Mouse (Mus musculus) heart, embryonic 14.5 days (tissue): Measurements from ENCODE around the gene Frmpd4. TPM values are rescaled to one million over a fixed set of nuclear protein-coding genes. Genes with fewer than 3 reads are reported as not detected.

Experiments used
- ATAC-seq: fragments of 200-750 bp; cut with Nextera tagmentation; 2 replicates; pipeline ENCODE4 v1.8.0; 2017; ENCODE audit warnings: low read depth, moderate TSS enrichment; ENCODE audit not compliant: insufficient number of reproducible peaks, insufficient read depth, low FRiP score
- H3K27ac ChIP-seq, 2 experiments: fragments of 200-500 bp in 1 of 2; fragments of 300-500 bp in 1 of 2; sonication (generic) in 1 of 2; replicated peaks in 1 of 2; 2 replicates each; pipeline ENCODE4 v1.5.1; 2012 to 2014; ENCODE audit warnings: low read depth in 2 of 2, low read length in 2 of 2, control low read depth in 1 of 2, mild to moderate bottlenecking in 1 of 2, mixed read lengths in 1 of 2; ENCODE audit not compliant: control insufficient read depth in 1 of 2, insufficient read depth in 1 of 2
- H3K27me3 ChIP-seq: fragments of 300-500 bp; sonication (generic); 2 replicates; pipeline ENCODE4 v1.6.1; 2014; ENCODE audit warnings: mild to moderate bottlenecking, low read length, control low read depth; ENCODE audit not compliant: control insufficient read depth, insufficient read depth
- H3K36me3 ChIP-seq: fragments of 300-500 bp; sonication (generic); 2 replicates; pipeline ENCODE4 v1.6.1; 2014; ENCODE audit warnings: mild to moderate bottlenecking, control low read depth, low read length, mixed read lengths; ENCODE audit not compliant: control insufficient read depth, insufficient read depth
- H3K4me1 ChIP-seq, 2 experiments: fragments of 200-500 bp in 1 of 2; fragments of 300-500 bp in 1 of 2; sonication (generic) in 1 of 2; 2 replicates each; pipeline ENCODE4 v1.6.1; 2012 to 2014; ENCODE audit warnings: low read length in 2 of 2, control low read depth in 1 of 2, mixed read lengths in 1 of 2; ENCODE audit not compliant: control insufficient read depth in 2 of 2, insufficient read depth in 2 of 2
- H3K4me2 ChIP-seq: fragments of 300-500 bp; sonication (generic); 2 replicates; pipeline ENCODE4 v1.6.1; 2014; ENCODE audit warnings: mild to moderate bottlenecking, low read length
- H3K4me3 ChIP-seq, 2 experiments: fragments of 200-500 bp in 1 of 2; fragments of 300-500 bp in 1 of 2; sonication (generic) in 1 of 2; 2 replicates each; pipeline ENCODE4 v1.5.1; 2012 to 2014; ENCODE audit warnings: low read length in 2 of 2, mild to moderate bottlenecking in 2 of 2, control low read depth in 1 of 2, low read depth in 1 of 2, moderate library complexity in 1 of 2; ENCODE audit not compliant: control insufficient read depth in 1 of 2, insufficient read depth in 1 of 2
- H3K9ac ChIP-seq: fragments of 300-500 bp; sonication (generic); 2 replicates; pipeline ENCODE4 v1.6.1; 2014; ENCODE audit warnings: mild to moderate bottlenecking, low read length
- H3K9me3 ChIP-seq: fragments of 300-500 bp; sonication (generic); 2 replicates; pipeline ENCODE4 v1.6.1; 2016; ENCODE audit warnings: low read length, control low read depth; ENCODE audit not compliant: control insufficient read depth
- WGBS: fragments of 180-500 bp; shearing (Covaris S2); extraction: QIAGEN DNeasy Blood & Tissue Kit; methylation state at CpG from one replicate; pipeline ENCODE4 v1.1.7; 2014; 5-methylcytosine and 5-hydroxymethylcytosine counted together
- polyA plus RNA-seq: library from polyadenylated mRNA; unstranded; fragments of >200 nt; fragmentation: Nextera tagmentation; extraction: Ambion mirVana; gene quantifications from 2 replicates; pipeline ENCODE4 v1.2.1, GENCODE M21; 2014

Frmpd4 gene
- polyA plus RNA-seq, 1 experiment from 2014 or later, result not detected

- H3K27ac ChIP-seq, result no peak overlapping the region
- H3K9me3 ChIP-seq, result no peaks in the 10 kb centered on the region
- no peaks in the 10 kb centered on the region for H3K36me3 ChIP-seq
- 8% methylated on average over 1 of the region's 1 CpGs for WGBS
- H3K4me2 ChIP-seq, result no peak overlapping the region
- no peak for ATAC-seq
- H3K4me3 ChIP-seq, result no peak overlapping the region
- no peak overlapping the region for H3K9ac ChIP-seq
- no peaks in the 10 kb centered on the region for H3K4me1 ChIP-seq
- H3K27me3 ChIP-seq, result no peaks in the 10 kb centered on the region
Measured at GRCm38 (mm10) chrX:168310143-168310542, 266.9 kb downstream of the Frmpd4 start.

- Histone ChIP-seq H3K27me3 (no peaks in the 10 kb centered on the region), H3K36me3 (no peaks in the 10 kb centered on the region), H3K4me3 (no peak overlapping the region), H3K4me1 (no peaks in the 10 kb centered on the region), H3K4me2 (no peak overlapping the region), H3K9ac (no peak overlapping the region), H3K9me3 (no peaks in the 10 kb centered on the region), H3K27ac (no peak overlapping the region)
- 80% methylated on average over 3 of the region's 3 CpGs for WGBS
- ATAC-seq, result no peak
Measured at GRCm38 (mm10) chrX:168292506-168292905, 284.5 kb downstream of the Frmpd4 start.

GRCm38 (mm10) chrX:168207034-168207433 lies 370.0 kb downstream of the Frmpd4 start:
- H3K9ac ChIP-seq, result no peak overlapping the region
- no peaks in the 10 kb centered on the region for H3K4me1 ChIP-seq
- H3K27me3 ChIP-seq, result no peaks in the 10 kb centered on the region
- H3K27ac ChIP-seq, result no peak overlapping the region
- H3K9me3 ChIP-seq, result no peaks in the 10 kb centered on the region
- WGBS, result 68% methylated on average over 3 of the region's 3 CpGs
- no peak overlapping the region for H3K4me3 ChIP-seq
- ATAC-seq, result no peak
- H3K4me2 ChIP-seq, result no peak overlapping the region
- no peaks in the 10 kb centered on the region for H3K36me3 ChIP-seq

GRCm38 (mm10) chrX:168191944-168192343 lies 385.1 kb downstream of the Frmpd4 start:
- Histone ChIP-seq H3K4me2 (no peak overlapping the region), H3K4me3 (no peak overlapping the region), H3K4me1 (no peaks in the 10 kb centered on the region), H3K9me3 (no peaks in the 10 kb centered on the region), H3K27ac (no peak overlapping the region), H3K9ac (no peak overlapping the region), H3K36me3 (no peaks in the 10 kb centered on the region), H3K27me3 (no peaks in the 10 kb centered on the region)
- ATAC-seq, result no peak
- 42% methylated on average over 1 of the region's 1 CpGs for WGBS

GRCm38 (mm10) chrX:168189563-168189962 lies 387.5 kb downstream of the Frmpd4 start:
- no peak overlapping the region for H3K4me3 ChIP-seq
- no peaks in the 10 kb centered on the region for H3K9me3 ChIP-seq
- no peak overlapping the region for H3K9ac ChIP-seq
- 77% methylated on average over 8 of the region's 8 CpGs for WGBS
- H3K27me3 ChIP-seq, result no peaks in the 10 kb centered on the region
- no peaks in the 10 kb centered on the region for H3K4me1 ChIP-seq
- ATAC-seq, result no peak
- no peaks in the 10 kb centered on the region for H3K36me3 ChIP-seq
- no peak overlapping the region for H3K4me2 ChIP-seq
- H3K27ac ChIP-seq, result no peak overlapping the region

GRCm38 (mm10) chrX:168163001-168163400 lies 414.0 kb downstream of the Frmpd4 start:
- Histone ChIP-seq H3K9ac (no peak overlapping the region), H3K9me3 (no peaks in the 10 kb centered on the region), H3K4me2 (no peak overlapping the region), H3K4me3 (no peak overlapping the region), H3K4me1 (no peaks in the 10 kb centered on the region), H3K27me3 (no peaks in the 10 kb centered on the region), H3K27ac (no peak overlapping the region), H3K36me3 (no peaks in the 10 kb centered on the region)
- ATAC-seq, result no peak

- Histone ChIP-seq H3K4me3 (no peak overlapping the region), H3K36me3 (no peaks in the 10 kb centered on the region), H3K4me2 (no peak overlapping the region), H3K27ac (no peak overlapping the region), H3K9me3 (no peaks in the 10 kb centered on the region), H3K9ac (no peak overlapping the region), H3K4me1 (no peaks in the 10 kb centered on the region), H3K27me3 (no peaks in the 10 kb centered on the region)
- no peak for ATAC-seq
- WGBS, result 56% methylated on average over 3 of the region's 3 CpGs
Measured at GRCm38 (mm10) chrX:168158866-168159265, 418.2 kb downstream of the Frmpd4 start.

GRCm38 (mm10) chrX:168141051-168141450 lies 436.0 kb downstream of the Frmpd4 start:
- no peaks in the 10 kb centered on the region for H3K4me1 ChIP-seq
- no peak overlapping the region for H3K27ac ChIP-seq
- no peak overlapping the region for H3K9ac ChIP-seq
- no peaks in the 10 kb centered on the region for H3K9me3 ChIP-seq
- no peak overlapping the region for H3K4me2 ChIP-seq
- no peak for ATAC-seq
- no peaks in the 10 kb centered on the region for H3K27me3 ChIP-seq
- no peaks in the 10 kb centered on the region for H3K36me3 ChIP-seq
- no peak overlapping the region for H3K4me3 ChIP-seq
